Mouse (Mus musculus) testis, postnatal 10 days (tissue): ENCODE measurements around the gene Sgms1.

ENCODE experiments used
- DNase-seq: peaks from one replicate; pipeline ENCODE4 v3.0.0; 2021; ENCODE audit warnings: low spot score

Gene Sgms1

GRCm38 (mm10) chr19:32269141-32269843, 120.2 kb downstream of the Sgms1 start:
- DNase-seq = no peak

DNA sequence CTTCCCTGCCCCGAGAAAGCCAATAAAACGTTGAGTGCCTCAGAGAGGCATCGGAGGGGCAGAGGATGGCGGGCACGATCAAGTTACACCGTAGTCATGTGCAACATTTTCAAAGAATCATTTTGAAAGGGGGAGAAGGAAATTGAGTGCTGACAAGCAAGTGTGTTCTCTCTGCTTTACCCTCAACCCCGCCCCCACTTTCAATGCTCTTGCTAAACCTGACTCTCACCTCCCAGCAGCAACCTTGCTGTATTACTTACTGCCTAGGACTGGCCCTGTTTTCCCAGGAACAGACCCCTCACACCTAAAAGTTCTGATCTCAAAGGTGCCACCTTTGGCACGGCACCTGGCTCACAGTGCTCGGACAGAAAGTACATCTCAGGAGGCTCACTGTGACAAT, 121.0 kb downstream of the Sgms1 start:
- no peak for DNase-seq

DNA sequence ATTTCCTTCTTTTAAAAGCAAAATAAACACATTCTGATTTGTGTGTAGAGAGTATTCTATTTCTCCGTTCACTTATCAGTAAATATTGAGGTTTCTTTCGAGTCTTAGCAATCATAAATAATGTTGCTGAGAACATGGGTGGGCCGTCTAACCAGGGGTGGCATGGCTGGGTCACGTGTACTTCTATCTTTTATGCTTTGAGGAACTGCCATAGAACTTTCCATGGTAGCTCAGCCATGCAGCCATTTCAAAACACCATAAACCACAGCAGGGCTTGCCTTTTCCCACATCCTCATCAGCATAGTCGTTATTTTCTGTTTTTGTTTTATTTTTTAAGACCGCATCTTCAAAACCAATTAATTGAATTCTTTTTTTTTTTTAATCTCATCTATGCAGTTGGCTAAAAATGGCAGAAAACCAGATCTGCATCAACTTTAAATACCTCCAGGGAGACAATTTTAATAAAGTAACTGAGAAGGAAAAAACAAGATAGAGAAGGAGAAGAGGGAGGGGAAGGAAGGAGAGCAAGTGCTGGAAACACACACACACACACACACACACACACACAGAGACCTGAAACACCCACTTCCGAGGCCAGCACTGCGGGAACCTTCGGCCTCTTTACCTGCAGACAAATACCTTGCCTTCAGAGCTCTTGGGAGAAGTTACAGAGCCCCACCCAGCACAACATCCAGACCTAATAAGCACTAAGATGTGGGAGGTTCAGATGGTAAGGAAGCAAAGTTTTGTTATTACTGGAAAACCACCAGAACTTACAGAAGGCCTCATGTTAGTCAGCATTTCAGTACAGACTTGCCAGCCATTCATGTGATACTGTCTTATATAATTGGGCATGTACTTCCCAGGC, 122.9 kb downstream of the Sgms1 start:
- no peak for DNase-seq

- no peak for DNase-seq
These were observed 125.8 kb downstream of the Sgms1 start for GRCm38 (mm10) chr19:32263753-32264152.

- no peak for DNase-seq
These were observed 126.5 kb downstream of the Sgms1 start for GRCm38 (mm10) chr19:32262805-32263572.

GRCm38 (mm10) chr19:32260869-32261688, 128.4 kb downstream of the Sgms1 start:
- DNase-seq = no peak

DNA sequence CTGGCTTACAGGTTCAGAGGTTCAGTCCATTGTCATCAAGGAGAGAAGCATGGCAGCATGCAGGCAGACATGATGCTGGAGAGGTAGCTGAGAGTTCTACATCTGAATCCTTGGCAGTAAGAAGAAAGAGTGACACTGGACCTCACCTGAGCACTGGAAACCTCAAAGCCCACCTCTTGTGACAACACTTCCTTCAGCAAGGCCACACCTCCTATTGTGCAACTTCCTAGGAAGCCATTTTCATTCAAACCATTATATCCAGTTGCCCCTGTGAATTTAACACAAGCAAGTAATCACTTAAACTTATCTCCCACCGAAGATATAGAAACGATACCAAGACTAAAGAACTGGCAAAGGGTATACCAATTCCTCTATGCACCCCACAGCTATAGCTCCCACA, 129.7 kb downstream of the Sgms1 start:
- DNase-seq = no peak

DNA sequence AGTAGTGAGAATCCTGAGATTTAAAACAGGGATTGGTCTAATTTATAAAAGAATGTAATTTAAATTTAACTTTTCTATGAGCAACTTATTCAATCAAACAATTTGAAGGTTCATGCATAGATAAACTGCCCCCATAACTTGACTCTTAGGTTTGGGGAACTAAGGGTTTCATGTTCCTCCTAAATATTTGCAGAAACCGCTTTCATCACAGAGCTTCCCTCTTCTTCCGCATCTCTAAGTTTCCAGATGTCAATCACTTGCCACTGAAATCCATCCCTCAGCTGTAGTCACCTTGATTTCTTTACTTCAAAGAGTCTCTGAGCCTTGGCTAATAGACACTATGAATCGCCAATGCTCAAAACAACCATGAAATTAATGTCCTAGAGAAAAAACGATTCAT, 130.5 kb downstream of the Sgms1 start:
- no peak for DNase-seq

DNA sequence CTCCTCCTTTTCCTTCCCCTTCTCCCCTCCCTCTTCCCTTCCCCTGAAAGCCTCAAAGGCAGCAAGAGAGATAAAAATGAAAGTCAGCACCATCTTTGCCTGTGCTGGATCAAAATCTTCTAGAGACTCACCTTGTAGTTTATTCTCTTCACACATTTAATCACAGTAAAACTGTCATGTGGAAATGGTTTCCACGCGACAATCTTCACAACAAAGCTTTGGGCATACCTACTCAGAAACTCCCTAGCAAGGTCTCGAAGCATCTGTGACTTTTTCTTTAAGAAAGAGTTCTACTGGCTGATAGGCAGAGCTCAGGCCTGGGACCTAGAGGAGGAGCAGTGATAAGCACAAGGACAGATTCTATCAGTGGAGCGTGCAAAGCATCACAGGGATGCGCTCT, 131.4 kb downstream of the Sgms1 start:
- no peak for DNase-seq

GRCm38 (mm10) chr19:32257616-32258015, 131.9 kb downstream of the Sgms1 start:
- DNase-seq = no peak

DNA sequence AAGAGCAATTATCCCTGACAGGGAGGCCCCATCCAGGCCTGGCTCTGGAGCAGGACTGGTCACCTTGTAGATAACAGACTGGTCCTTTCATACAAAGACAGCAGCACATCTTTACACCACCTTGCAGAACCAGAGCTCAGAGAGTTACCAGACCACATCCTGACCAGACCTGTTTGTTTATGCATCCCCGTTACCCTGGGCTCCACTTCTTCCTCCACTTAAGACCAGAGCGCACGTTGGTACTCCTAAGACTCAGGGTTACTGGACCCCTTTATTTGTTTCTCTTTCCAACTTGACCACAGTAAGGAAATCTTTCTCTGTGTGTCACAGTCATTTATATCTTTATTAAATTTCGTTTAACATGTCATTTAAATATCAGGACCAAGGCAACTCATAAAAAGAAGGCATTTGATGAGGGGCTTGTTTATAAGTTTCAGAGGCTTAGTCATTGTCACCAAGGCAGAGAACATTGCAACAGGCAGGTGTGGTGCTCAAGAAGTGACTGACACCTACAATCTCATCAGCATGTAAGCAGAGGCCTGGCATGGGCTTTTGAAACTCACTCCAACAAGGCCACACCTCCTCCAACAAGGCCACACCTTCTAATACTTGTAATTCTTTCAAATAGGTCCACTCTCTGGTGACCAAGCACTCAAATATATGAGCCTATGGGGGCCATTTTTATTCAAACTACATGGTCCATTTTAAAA, 132.7 kb downstream of the Sgms1 start:
- no peak for DNase-seq

DNA sequence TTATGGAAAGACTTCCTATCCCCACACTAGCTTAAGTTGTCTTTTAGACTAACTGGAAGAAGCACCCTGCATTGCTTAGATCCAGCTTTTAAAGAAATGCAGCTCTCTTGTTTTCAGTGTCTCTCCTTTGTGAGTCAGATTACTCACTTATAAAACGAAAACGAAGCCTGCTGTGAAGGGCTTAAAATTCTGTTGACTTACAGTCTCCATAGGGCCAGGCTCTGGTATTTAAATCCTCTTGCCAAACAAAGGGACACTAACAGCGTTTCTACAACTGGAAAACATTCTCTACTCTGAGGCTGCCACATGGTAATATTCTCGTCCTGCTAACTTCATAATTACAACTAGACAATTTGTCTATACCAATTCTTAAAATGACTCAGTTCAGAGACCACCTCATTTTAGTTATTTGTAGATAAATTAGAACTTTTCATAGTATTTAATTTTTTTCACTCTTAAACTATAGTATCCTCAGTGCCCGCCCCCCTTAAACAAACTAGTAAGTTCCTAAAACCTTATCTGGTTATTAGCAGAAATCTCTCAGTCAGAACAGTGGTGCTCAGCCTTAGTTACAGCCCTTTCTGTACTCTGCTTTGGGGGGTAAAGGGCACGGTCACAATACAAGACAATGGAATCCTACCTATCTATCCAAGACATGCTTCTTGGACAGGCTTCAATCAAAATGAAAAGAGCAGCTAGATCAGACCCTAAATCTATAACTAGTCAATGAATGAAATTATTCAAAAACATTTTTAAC, 133.9 kb downstream of the Sgms1 start:
- DNase-seq = no peak

DNA sequence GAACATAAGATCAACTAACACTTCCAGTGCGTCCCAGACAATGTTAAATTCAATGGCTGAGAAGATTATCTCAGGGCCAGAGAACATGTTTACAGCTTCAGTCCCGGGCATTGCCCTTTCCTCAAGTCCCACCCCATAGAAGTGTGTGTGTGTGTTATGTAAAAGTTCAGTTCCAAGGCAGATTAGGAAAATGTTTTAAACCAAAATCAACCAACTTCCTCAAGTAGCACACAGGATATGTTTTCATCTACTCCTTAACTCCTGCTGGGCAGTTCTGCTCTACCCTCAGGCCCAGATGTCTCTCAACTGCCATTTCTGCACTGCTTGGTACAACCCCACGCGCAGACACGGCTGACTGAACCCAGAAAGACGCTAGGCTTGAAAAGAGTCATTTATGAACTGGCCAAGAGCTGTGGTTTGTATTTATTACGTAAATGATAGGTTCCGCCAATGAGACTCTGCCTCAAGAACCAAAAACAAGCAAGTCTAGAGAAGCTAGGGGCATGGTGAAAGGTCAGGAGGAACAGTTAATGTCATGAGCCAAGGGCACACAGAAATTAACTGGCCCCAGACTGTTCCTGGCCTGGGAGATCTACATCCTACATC, 134.7 kb downstream of the Sgms1 start:
- no peak for DNase-seq

DNA sequence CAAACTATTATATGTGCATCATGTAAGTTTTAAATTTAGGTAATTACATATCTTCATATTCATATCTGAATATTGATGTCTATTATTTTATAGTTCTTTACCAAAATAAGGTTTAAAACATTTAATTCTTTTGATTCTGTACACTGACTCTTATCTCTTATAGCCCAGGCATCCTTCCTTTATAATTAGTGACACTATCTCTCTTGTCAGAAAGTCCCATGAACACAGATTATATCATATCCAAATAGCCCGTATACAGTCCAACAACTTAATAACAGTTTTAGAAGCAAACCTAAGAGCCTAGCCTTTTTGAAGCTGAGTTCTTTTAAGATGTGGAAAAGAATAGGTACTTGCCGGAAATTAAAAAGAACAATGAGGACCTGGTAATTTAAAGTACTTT, 135.3 kb downstream of the Sgms1 start:
- DNase-seq = no peak

GRCm38 (mm10) chr19:32252987-32253386, 136.5 kb downstream of the Sgms1 start:
- no peak for DNase-seq

GRCm38 (mm10) chr19:32252451-32252850, 137.1 kb downstream of the Sgms1 start:
- DNase-seq = no peak

DNA sequence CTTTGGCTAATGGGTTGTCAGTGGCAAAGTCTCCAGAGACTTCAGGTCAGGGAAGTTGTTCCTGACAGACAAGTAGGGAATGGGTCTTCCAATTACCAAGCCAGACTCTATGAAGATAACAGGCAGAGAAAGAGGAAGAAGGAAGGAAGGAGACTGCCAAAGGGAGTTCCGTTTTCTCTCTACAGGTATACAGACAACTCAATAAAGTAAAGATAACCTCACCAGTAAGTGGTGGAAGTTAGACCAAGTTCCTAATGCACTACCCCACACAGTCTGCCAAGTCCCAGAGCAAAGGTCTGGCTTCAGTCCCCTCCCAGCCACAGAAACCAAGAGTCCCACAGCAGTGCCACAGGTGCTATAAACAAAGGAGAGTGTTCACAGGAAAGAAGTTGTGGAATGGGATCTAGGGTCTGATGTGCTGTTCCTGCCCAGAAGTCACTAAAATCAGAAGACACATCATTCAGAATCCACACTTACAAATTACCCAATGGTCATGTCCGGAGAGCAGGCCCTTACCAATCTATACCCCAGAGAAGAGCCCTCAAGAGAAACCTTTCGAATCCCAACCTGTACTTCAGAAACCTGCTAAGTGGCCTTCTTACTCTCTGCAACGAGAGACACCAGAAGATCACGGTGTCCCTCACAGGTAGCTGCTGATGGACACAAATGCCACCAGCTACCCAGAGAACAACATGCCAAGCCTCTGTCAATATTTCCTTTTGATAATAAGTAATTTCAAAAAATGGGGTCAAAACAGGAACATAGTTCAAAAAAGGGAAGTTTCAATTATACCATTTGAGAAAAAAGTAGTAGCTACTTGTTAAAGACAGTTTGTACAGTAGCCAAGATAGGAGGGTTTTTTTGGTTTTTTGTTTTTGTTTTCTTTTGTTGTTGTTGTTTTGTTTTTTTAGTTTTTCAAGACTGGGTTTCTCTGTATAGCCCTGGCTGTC, 140.1 kb downstream of the Sgms1 start:
- no peak for DNase-seq

- DNase-seq = no peak
These were observed 144.6 kb downstream of the Sgms1 start for GRCm38 (mm10) chr19:32244881-32245280.

GRCm38 (mm10) chr19:32243246-32243645, 146.3 kb downstream of the Sgms1 start:
- DNase-seq = no peak
